Mouse (Mus musculus) cerebellum, adult 2 months (tissue): Measurements from ENCODE around the gene Tspan14. TPM values are rescaled to one million over a fixed set of nuclear protein-coding genes. Genes with fewer than 3 reads are reported as not detected.

Source experiments
- DNase-seq, 2 experiments: peaks; one replicate each; pipeline ENCODE4 v3.0.0; 2021
- H3K27ac ChIP-seq: fragments of 200-500 bp; 2 replicates; pipeline ENCODE4 v1.5.1; 2012; ENCODE audit warnings: low read length, control low read depth, inconsistent platforms; ENCODE audit not compliant: insufficient read depth
- H3K27me3 ChIP-seq: fragments of 200-500 bp; 2 replicates; pipeline ENCODE4 v1.6.1; 2012; ENCODE audit warnings: inconsistent platforms, mild to moderate bottlenecking, low read length, moderate library complexity; ENCODE audit not compliant: control insufficient read depth, insufficient read depth
- H3K4me1 ChIP-seq: fragments of 200-500 bp; 2 replicates; pipeline ENCODE4 v1.6.1; 2011; ENCODE audit warnings: low read length; ENCODE audit not compliant: control insufficient read depth, insufficient read depth
- H3K4me3 ChIP-seq: fragments of 200-500 bp; replicated peaks from 2 replicates; pipeline ENCODE3; 2011; ENCODE audit warnings: mild to moderate bottlenecking, low read depth, low read length, control low read depth; ENCODE audit not compliant: insufficient read depth
- CTCF ChIP-seq: fragments of 200-500 bp; IDR thresholded peaks from 2 replicates; pipeline ENCODE4 v1.5.1; 2011; ENCODE audit warnings: low read depth, mild to moderate bottlenecking, control low read depth, low read length, moderate library complexity, borderline replicate concordance; ENCODE audit not compliant: insufficient read depth
- POLR2A ChIP-seq: fragments of 200-500 bp; IDR thresholded peaks from 2 replicates; pipeline ENCODE4 v1.6.1; 2011; ENCODE audit warnings: low read length, control low read depth, borderline replicate concordance; ENCODE audit not compliant: insufficient read depth
- WGBS: fragments of 180-500 bp; shearing (Covaris S2); methylation state at CpG from one replicate; pipeline ENCODE4 v1.1.7; 2018; 5-methylcytosine and 5-hydroxymethylcytosine counted together
- polyA plus RNA-seq: library from polyadenylated mRNA; depleted of rRNA; stranded (reverse); fragments of >200 nt; gene quantifications from 2 replicates; pipeline ENCODE4 v1.2.3, GENCODE M21; 2012

The Tspan14 gene
- polyA plus RNA-seq, 1 experiment = 39.6 TPM

- Histone ChIP-seq H3K27me3 (no peaks in the 10 kb centered on the region), H3K27ac (no peak overlapping the region), H3K4me3 (no peak overlapping the region), H3K4me1 (0 out of 2 replicates have a peak, but pooled peaks cover 5% of the 10 kb centered on the region)
- WGBS = 96% methylated on average over 1 of the region's 1 CpGs
- TF ChIP-seq POLR2A = no peak
- TF ChIP-seq CTCF = no peak
- no peak for DNase-seq
Measured at GRCm38 (mm10) chr14:40921241-40921640, 45.4 kb downstream of the Tspan14 start.

GRCm38 (mm10) chr14:40919521-40919920 is 47.1 kb downstream of the Tspan14 start:
- Histone ChIP-seq H3K27me3 (no peaks in the 10 kb centered on the region), H3K27ac (no peak overlapping the region), H3K4me3 (no peak overlapping the region), H3K4me1 (0 out of 2 replicates have a peak, but pooled peaks cover 1% of the 10 kb centered on the region)
- TF ChIP-seq CTCF = no peak
- TF ChIP-seq POLR2A = no peak
- 91% methylated on average over 7 of the region's 7 CpGs for WGBS
- no peak for DNase-seq

- WGBS = 82% methylated on average over 5 of the region's 7 CpGs
- no peak overlapping the region for H3K4me3 ChIP-seq
Measured at GRCm38 (mm10) chr14:40918477-40918876, 48.1 kb downstream of the Tspan14 start.

GRCm38 (mm10) chr14:40917632-40918031 is 49.0 kb downstream of the Tspan14 start:
- Histone ChIP-seq H3K27ac (no peak overlapping the region), H3K4me1 (no peaks in the 10 kb centered on the region), H3K27me3 (no peaks in the 10 kb centered on the region), H3K4me3 (no peak overlapping the region)
- DNase-seq = peak; percentile 74 to 88
- 0% methylated on average over 1 of the region's 1 CpGs for WGBS
- peak; percentile 97 for TF ChIP-seq CTCF
- TF ChIP-seq POLR2A = no peak

More at GRCm38 (mm10) chr14:40918477-40918876, 48.1 kb downstream of the Tspan14 start:
- no peak overlapping the region for H3K27ac ChIP-seq
- no peaks in the 10 kb centered on the region for H3K27me3 ChIP-seq
- TF ChIP-seq CTCF = no peak
- TF ChIP-seq POLR2A = no peak
- DNase-seq = no peak
- no peaks in the 10 kb centered on the region for H3K4me1 ChIP-seq

GRCm38 (mm10) chr14:40916667-40917066 is 49.9 kb downstream of the Tspan14 start:
- Histone ChIP-seq H3K27me3 (no peaks in the 10 kb centered on the region), H3K4me1 (no peaks in the 10 kb centered on the region), H3K4me3 (no peak overlapping the region), H3K27ac (no peak overlapping the region)
- TF ChIP-seq CTCF (no peak), POLR2A (no peak)
- 92% methylated on average over 15 of the region's 15 CpGs for WGBS
- DNase-seq = no peak

- Histone ChIP-seq H3K4me1 (no peaks in the 10 kb centered on the region), H3K27me3 (no peaks in the 10 kb centered on the region), H3K27ac (no peak overlapping the region), H3K4me3 (no peak overlapping the region)
- 90% methylated on average over 8 of the region's 8 CpGs for WGBS
- no peak for TF ChIP-seq CTCF
- no peak for TF ChIP-seq POLR2A
- no peak for DNase-seq
Measured at GRCm38 (mm10) chr14:40915838-40916237, 50.8 kb downstream of the Tspan14 start.

GRCm38 (mm10) chr14:40914701-40915100 is 51.9 kb downstream of the Tspan14 start:
- 78% methylated on average over 3 of the region's 3 CpGs for WGBS
- no peak overlapping the region for H3K27ac ChIP-seq
- TF ChIP-seq CTCF (no peak), POLR2A (no peak)

GRCm38 (mm10) chr14:40913709-40914108 is 52.9 kb downstream of the Tspan14 start:
- TF ChIP-seq CTCF (no peak), POLR2A (no peak)
- no peaks in the 10 kb centered on the region for H3K27me3 ChIP-seq
- H3K27ac ChIP-seq = no peak overlapping the region
- WGBS = 94% methylated on average over 6 of the region's 6 CpGs
- no peaks in the 10 kb centered on the region for H3K4me1 ChIP-seq
- no peak for DNase-seq
- no peak overlapping the region for H3K4me3 ChIP-seq

More at GRCm38 (mm10) chr14:40914701-40915100, 51.9 kb downstream of the Tspan14 start:
- no peaks in the 10 kb centered on the region for H3K27me3 ChIP-seq
- H3K4me3 ChIP-seq = no peak overlapping the region
- no peaks in the 10 kb centered on the region for H3K4me1 ChIP-seq
- DNase-seq = no peak

GRCm38 (mm10) chr14:40911529-40911928 is 55.1 kb downstream of the Tspan14 start:
- no peak for DNase-seq
- Histone ChIP-seq H3K27ac (no peak overlapping the region), H3K27me3 (no peaks in the 10 kb centered on the region), H3K4me3 (no peak overlapping the region), H3K4me1 (no peaks in the 10 kb centered on the region)
- TF ChIP-seq CTCF (no peak), POLR2A (no peak)
